Mouse (Mus musculus): Measurements from ENCODE around the gene Dgkd.

Dgkd gene

DNA sequence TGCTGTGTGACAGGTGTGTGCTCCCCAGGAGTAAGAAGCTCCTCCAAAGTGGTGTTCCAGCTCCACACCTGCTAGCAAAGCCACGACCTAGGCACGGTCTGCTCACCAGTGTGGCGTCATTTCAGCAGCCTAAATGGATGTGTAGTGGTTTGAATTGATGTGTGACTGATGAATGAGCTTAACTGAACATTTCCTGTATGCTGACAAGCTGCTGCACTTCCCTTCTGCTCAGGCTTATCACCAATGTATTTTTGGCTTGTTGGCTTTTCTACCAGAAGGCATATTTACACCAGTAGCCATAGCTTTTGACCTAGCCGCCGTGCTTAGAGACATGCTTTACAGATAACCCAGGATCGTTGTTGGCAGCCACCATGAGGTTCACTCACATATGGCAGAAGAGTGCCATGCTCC, 94.6 kb downstream of the Dgkd start:
- no peak for DNase-seq

DNA sequence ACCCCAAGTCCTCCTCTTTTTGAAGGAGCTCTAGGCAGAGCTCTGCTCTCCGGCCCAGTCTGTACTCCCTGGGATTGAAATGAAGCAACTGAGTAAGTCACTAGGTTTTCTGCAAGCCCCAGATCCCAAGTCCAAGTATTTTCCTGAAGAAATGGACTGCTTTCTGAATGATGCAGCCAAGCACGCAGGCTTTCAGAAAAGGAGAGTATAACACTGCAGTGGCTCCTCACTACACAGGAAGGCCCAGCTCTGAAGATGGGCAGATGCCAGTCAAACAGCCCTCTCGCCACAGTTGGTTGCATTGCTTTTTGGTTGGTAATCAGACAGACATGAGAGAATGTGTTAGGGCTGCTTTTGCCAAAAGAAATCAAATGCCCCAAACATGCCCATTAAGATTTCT, 98.6 kb downstream of the Dgkd start:
- DNase-seq: no peak

GRCm38 (mm10) chr1:87953073-87953472, 100.0 kb downstream of the Dgkd start:
- DNase-seq: no peak

DNA sequence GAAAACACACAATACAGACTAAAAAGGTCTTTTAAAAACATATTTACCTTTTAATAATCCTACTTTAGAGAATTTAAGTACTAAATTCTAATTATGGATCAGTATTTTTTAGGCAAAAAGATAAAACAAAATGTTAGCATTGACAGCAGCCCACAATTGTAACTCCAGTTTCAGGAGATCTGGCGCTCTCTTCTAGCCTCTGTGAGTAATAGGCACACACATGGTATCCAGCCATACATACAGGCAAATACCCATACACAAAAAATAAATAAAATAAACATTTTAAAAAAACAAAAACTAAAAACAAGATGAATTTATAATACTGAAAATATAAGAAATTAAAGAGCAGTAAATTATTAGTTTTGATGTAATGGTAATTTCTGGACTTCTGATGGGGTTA, 105.8 kb downstream of the Dgkd start:
- DNase-seq: no peak

DNA sequence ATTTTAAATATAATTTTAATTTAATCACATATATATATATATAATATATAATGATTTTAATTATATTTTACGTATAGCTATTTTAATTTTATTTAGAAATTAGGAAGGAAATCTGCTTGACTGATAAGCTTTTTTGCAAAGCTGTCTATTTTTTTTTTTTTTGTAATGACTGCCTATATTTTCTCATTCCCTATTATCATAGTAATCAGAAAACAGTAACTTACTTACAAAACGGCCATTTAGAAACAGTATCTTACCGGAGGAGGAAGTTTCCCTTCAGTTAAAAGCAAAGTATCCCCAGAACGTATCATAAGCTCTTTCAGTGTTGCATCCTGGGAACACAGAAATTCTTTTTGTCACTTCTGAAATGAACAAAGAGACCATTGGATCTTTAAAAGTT, 106.4 kb downstream of the Dgkd start:
- no peak for DNase-seq

DNA sequence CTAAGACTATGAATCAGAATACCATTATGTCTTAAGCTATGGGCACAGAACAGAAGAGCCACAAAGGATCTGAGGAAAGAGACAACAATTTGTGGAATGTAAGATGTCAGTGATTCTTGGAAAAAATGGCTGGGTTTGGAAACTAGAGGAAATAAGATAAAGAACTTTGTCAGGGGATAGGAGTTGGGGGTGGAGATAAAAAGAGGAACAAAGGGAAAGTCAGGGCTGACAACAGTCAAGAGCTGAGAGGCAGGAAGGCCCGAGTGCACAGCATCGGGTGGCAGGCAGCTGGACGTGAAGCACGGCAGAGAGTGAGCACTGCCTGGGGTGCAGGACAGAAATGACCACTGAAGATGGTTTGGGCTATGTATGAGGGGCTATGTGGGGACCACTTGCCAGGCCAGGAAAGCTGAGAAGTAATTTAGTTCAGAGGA, 106.9 kb downstream of the Dgkd start:
- no peak for DNase-seq

GRCm38 (mm10) chr1:87960752-87961151, 107.7 kb downstream of the Dgkd start:
- no peak for DNase-seq

DNA sequence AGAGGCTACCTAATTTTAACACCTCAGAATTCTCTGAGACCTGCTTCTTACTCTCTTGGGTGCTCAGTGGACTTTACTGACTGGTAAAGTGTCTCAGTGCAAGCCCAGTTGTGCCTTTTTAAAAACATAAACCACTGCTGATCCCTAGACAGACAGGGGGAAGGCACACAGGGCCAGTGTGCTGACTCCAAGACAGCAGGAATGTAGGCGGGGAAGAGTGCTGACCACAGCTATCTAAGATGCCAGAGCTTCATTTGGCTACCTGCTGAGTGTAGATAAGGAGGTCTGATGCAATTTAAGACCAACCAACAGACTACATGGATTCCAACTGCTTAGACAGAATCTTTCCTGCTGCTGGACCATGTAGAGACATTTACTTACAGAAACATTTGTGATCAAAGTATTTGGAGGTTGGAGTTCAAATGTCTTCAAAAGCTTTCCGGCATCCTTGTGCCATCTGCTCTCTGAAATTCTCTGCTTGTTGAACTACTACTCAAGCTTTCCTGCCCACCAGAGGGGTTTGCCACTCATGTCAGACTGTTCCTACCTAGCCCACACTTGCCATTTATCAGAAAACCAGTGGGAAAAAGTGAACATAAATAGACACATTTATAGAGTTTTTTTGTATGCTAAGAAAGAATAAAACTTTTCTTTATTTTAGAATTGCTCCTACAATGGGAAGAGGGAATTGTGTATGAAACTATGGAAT, 108.5 kb downstream of the Dgkd start:
- no peak for DNase-seq

DNA sequence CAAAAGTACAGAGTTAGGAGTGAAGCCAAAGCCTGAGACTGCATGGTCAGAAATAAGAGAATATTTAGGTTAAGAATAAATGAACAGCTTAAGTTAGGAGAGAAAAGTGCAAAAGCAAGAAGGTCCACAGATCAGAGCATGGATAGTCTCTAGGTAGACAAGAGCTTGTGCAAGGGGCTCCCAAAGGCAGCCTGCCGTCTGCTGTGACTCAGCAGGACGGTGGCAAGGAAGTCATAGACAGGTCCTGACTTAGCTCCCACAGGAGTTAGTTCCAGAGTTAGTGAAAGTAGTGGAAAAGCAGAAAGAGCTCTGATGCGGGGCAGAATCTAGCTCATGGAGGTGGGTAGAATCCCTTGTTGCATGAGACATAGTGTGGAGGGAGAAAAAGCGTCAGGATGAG, 117.3 kb downstream of the Dgkd start:
- DNase-seq: no peak

- DNase-seq: peak; percentile 9
Measured at GRCm38 (mm10) chr1:87982291-87982690, 129.2 kb downstream of the Dgkd start.

DNA sequence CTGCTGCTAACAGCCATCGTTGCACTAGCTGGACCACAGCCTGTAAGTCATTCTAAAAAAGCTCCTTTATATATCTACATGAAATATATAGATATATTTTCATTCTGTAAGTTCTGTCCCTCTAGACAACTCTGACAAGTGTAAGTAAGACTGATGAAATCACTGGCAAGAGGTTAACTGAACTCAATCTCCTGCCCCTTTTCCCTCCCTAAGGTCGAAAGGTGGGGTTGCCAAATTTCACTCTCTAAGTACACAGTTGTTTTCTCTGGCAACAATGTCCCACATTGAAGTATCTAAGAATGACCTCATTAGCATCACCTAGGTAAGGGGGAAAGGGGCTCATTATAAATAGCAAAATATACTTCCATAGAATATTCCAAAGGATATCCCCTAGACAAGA, 139.6 kb downstream of the Dgkd start:
- DNase-seq: no peak
